ENCODE assay signal across 17 mouse cellular contexts in genomic region chr5:147466361-147466760, GRCm38 (mm10). TPM values are rescaled to one million over a fixed set of nuclear protein-coding genes. Genes with fewer than 3 reads are reported as not detected.
A peak's percentile ranks its signal among the peaks of the same experiment; 100 is the strongest.
DNase-seq lines count a peak whose midpoint lies in the region; TF ChIP-seq lines count a peak whose summit lies in the region.
"Had no signal": no experiment of that assay in that cellular context is flagged by ENCODE, and none has a peak within 500 bp of the region (broad histone marks: within the 10 kb centered on the region; RNA-seq: fewer than 3 reads in every experiment).

No protein-coding gene starts in this region.

- H3K9ac ChIP-seq in MEL (ENCODE audit: control insufficient read depth, low read depth, low read length, poor library complexity, severe bottlenecking) = no peak overlapping the region

- no peaks in the 10 kb centered on the region for H3K9me3 ChIP-seq in MEL (replicated peaks; ENCODE audit: insufficient read depth, low read length)
- H3K9me3 ChIP-seq: G1E had no signal

- peaks cover 6% of the 10 kb centered on the region; the same call in 1 of the 2 replicates for H3K79me2 ChIP-seq in MEL (ENCODE audit: control insufficient read depth, insufficient read depth, low read length, poor library complexity)

- no peak overlapping the region for H3K4me3 ChIP-seq in MEL (ENCODE audit: control insufficient read depth in 1 of 2, insufficient read depth in 1 of 2, low read depth in 2 of 2, low read length in 2 of 2)

- TF ChIP-seq RAD21 in MEL (IDR thresholded peaks at IDR 0.05; ENCODE audit: low read depth, low read length) = no peak

- no peak for DNase-seq in MEL (ENCODE audit: low read depth, low spot score)
- DNase-seq in cerebellum, postnatal 14 days = no peak
- DNase-seq: adrenal gland, adult 2 months; adrenal gland, adult 8-10 months; adrenal gland, postnatal 10 days; adrenal gland, postnatal 14 days; adrenal gland, postnatal 25 days; adrenal gland, postnatal 36 days; B cell, adult 2 months; cerebellum, adult 11 months; cerebellum, adult 11-12 months; cerebellum, adult 18-20 months; cerebellum, adult 2 months; cerebellum, adult 8-10 months had no signal

- TF ChIP-seq POLR2A in MEL (IDR thresholded peaks at IDR 0.05; ENCODE audit: control insufficient read depth in 1 of 2, insufficient read depth in 1 of 2, low read depth in 1 of 2, low read length in 2 of 2, poor library complexity in 1 of 2) = no peak

- peak; percentile 51 to 56; a peak in 2 of 4 replicates for TF ChIP-seq EP300 in MEL (IDR thresholded peaks at IDR 0.05; ENCODE audit: low read depth in 1 of 2, low read length in 2 of 2)

- peaks cover 36 to 45% of the 10 kb centered on the region in 2 experiments for H3K36me3 ChIP-seq in MEL (ENCODE audit: control insufficient read depth in 1 of 2, insufficient read depth in 2 of 2, low read length in 2 of 2)

- H3K4me1 ChIP-seq in MEL (ENCODE audit: control insufficient read depth in 1 of 2, insufficient read depth in 2 of 2, low read length in 2 of 2) = peaks cover 13 to 14% of the 10 kb centered on the region in 2 experiments

- no peak overlapping the region for H3K27ac ChIP-seq in MEL (ENCODE audit: control insufficient read depth, low read depth, low read length)

- TF ChIP-seq CTCF in MEL (IDR thresholded peaks at IDR 0.05 in 2 of 3, conservative IDR thresholded peaks at IDR 0.05 in 1 of 3; ENCODE audit: control insufficient read depth in 1 of 3, insufficient read depth in 1 of 3, low read depth in 2 of 3, low read length in 3 of 3, poor library complexity in 1 of 3, severe bottlenecking in 1 of 3) = no peak

- no peaks in the 10 kb centered on the region for H3K27me3 ChIP-seq in MEL (ENCODE audit: control insufficient read depth in 1 of 2, insufficient read depth in 2 of 2, low read length in 2 of 2)
- H3K27me3 ChIP-seq: CH12.LX, Patski had no signal

TF ChIP-seq in MEL, 35 proteins besides CTCF, POLR2A, EP300 and RAD21:
- no peak for TF ChIP-seq MXI1 (IDR thresholded peaks at IDR 0.05; ENCODE audit: low read depth, low read length)
- peak; percentile 50; the same call in 1 of the 2 replicates for TF ChIP-seq ZNF384 (IDR thresholded peaks at IDR 0.05; ENCODE audit: low read depth, low read length)
- TF ChIP-seq RCOR1 (IDR thresholded peaks at IDR 0.05; ENCODE audit: low read depth, low read length) = peak; percentile 75
- no peak for TF ChIP-seq E2F4 (IDR thresholded peaks at IDR 0.05; ENCODE audit: borderline replicate concordance, low read depth, low read length)
- peak; percentile 44; the same call in 1 of the 2 replicates for TF ChIP-seq GATA1 (IDR thresholded peaks at IDR 0.05; ENCODE audit: low read depth, low read length)

RNA-seq across cellular contexts. Expression of gene Pan3, which starts 36.4 kb away (rescaled TPM):
- 56.1 and 61.5 TPM in 2 replicates for total RNA-seq in MEL (2012; rRNA removed)
- 10 to 100 TPM in 1 of 2 experiments, not detected in 1; 60.6 TPM for polyA plus RNA-seq in MEL (2012; ENCODE audit: insufficient read depth in 1 of 2, insufficient read length in 2 of 2, low read depth in 1 of 2, low replicate concordance in 2 of 2, missing spikeins in 1 of 2)
